Mouse (Mus musculus) kidney, adult 11 months (tissue): ENCODE data around the gene Camk1g.
A peak's percentile ranks its signal among the peaks of the same experiment; 100 is the strongest.

Source experiments
- DNase-seq: peaks from one replicate; pipeline ENCODE4 v3.0.0; 2022

The Camk1g gene

DNA sequence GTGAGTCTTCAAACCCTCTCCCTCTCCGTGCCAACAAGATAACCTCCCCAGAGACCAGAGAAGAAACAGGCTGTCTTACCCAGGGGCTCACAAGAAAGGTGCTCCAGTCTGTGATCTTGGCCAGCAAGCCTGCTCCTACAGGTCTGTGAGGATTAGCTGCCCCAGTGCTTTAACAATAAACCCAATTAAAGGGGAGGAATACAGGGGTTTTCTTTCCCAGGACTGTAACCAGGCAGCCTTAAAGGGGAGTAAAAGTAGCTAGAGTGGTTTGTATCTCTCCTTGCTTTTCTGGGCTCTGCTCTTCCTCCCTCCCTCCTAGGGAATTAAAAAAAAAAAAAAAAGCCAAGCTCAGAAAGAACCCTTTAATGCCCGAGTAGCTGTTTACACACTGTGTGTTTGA is at the start of gene Camk1g:
Camk1g (minus strand) TSS at position 203 of the 400 bp plus-strand sequence.
- DNase-seq = no peak

DNA sequence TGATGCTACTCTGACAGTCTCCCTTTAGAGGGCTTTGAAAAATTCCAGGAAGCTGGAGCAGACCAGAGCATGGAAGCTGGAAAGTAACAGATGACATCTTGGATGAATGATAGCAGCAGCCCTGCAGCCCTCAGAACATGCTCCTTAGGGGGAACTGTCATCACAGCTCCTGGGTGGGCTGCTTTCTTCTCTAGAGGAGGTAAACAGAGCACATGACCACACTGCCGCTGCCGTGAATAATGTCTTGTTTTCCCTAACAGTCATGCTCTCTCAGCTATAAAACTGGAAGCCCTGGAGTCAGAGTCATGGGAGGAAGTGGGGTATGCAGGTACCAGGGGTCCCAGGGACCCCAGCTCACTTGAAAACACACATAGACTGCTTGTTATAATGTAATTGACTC is 49.1 kb upstream of the Camk1g start:
- no peak for DNase-seq

DNA sequence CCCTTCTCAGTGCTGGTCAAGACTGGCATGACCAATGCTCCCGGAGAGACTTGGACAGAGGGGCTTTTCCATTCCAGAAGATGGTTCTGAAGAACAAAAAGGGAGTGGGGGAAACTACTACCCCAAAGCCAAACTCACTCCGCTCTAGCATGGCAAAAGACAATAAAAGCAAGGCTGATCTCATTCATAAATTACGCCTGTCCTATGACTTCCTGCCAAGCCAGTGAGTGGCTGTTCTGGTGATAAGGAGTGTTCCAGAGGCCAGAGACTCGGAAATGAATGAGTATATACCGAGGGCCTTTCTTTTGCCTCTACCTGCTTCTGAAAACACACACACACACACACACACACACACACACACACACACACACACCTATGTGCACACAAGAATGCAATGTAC is 48.6 kb upstream of the Camk1g start:
- no peak for DNase-seq

DNA sequence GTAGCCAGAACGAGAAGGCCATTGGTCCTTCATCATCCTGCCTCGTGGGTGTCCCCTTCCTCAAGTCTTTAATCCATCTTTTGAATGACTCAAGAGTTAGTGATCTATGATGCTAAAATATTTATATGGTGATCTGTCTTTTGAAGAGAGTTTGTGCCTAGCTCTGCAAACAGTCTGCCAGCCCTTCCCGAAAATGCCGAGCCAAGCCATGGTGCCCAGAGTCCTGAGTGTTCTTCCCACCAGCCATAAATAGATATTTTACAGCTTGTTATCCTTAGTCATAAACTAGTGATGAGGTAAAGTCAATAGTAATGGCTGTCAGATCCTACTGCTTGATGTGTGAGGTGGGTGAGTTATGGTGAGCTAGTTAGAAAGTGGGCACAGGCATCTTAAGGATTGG is 44.0 kb upstream of the Camk1g start:
- no peak for DNase-seq

DNA sequence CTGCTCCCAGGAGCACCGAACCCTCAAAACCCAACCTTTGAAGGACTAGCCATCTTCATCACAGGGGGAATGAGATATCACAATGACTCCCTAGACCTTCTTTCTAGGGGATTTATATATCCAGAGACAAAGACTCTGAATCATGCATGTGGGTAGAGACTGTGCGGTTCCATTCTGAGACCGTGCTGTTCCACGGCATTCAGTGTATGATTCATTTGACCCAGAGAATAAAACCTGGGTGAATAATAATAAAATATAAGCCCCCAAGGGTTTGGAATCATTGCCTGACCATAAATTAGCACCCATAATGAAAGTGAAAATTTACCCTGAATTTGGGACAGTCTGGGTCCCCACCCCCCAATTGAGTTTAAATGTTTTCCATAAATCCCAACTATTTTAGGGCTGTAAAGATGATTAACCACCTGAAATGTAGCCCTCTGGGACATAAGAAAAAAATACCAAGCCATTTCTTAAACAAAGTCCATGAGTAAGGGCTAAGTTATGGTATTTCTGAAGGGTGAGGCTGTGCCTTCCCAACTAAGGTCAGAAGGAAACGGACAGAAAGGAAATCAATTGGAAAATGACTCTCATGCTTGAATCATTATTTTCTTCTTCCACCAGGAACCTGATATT is 43.4 kb upstream of the Camk1g start:
- no peak for DNase-seq

DNA sequence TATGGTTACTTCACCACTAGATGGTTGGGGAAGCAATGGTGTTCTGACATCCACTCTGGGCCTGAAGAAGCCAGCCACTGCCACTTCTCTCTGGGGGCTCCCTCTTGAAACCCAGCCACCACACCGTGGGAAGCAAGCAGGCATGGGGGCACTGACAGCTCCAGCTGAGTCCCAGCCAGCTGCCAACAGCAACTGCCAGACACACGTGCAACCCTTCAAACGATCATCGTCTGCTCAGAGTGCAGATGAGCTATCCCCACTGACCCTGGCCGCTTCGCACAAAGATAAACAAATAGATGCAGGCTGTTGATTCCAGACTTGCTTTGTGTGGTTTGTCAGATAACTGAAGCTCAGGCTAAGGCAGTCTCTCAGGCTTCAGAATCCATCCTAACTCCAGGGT is 37.4 kb upstream of the Camk1g start:
- DNase-seq = no peak

DNA sequence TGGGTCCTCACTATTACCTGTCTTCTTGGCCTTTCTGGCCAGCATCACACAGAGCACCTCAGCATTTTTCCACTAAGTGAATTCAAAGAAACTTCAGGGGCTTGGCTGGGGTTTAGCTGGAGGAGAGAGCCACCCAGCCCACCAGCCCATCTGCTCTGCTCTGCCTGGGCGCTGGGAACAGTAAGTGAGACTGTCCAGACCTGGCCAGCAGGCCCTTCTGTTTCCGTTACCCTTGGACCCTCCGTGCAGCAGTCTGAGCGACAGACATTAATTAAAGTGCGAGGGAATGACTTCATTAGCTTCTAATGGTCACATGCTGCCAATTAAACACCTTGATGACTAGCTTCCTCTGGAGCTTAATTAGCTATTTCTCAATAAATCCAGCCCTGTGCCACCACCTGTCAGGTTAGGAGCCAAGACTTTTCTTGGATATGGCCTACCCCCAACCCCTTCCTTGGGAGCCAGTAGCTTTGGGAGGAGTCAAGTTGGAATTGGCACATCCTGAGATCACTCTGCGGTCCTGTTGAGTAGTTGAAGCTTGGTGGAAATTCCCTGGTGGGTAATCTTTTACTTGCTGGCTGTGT is 36.1 kb upstream of the Camk1g start:
- DNase-seq = no peak

DNA sequence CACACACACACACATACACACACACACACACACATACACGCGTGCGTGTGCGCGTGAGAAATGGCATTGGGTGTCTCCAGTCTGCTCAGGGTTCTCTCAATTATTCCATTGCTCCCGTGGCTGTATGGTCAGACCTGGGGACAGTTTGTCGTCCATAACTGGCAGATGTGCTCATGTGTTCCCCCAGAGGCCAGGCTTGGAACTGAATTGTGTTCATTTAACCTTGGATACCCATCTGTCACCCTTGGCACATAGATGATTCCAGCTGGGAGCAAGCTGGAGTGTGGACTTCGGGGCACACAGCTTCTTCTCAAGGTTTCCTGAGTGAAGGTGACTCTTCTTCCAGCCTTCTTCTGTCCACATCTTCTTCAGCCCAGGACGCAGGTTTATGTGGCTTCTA is 31.6 kb upstream of the Camk1g start:
- DNase-seq = no peak

DNA sequence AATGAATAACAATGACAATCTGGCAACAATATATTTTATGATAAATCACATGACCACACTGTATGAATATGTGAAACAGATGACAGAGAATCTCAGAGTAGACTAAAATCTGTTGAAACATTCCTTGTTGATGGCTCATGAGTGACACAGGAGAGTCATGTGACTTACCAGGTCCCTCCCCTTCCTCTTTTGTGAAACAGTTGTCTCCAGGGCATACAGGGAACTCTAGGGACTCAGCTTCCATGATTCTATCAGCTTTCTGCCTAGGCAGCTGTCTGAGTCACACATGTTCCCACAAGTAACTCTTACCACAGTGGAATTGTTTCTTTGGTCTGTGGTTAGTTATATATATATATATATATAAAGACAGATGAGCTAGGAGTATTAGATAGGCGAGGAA is 30.2 kb upstream of the Camk1g start:
- DNase-seq = no peak

DNA sequence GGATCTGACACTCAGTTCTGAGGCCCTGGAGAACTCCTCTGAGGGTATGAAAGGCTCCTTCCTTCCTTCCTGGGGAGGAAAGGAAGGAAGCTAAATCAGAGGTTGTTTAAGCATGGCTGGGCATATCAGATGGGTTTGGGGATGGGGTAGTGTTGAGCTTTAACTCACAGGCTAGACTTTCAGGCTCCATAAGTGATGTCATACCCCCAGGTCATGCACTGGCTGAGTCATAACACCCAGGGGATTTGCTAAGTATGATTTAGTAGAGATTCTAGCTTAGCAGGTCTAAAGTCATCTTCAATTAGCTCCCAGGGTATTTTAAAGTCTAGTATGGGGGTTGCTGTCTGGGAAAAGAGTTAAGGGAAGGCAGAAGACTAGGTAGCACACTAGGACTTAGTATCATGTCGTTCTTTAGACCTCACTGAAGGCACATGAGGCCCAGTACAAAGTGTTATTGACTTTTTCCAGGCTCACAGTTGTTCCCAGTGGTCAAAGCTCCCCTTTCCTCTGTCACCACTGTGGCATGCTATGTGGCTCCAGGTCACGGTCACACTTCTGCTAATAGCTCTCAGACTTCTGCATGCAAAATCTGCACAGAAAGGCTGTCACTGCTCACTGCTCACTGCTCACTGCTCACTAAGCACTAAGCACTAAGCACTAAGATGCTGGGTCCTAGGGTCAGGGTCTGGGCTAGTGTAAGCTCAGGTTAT is 28.8 kb upstream of the Camk1g start:
- no peak for DNase-seq

DNA sequence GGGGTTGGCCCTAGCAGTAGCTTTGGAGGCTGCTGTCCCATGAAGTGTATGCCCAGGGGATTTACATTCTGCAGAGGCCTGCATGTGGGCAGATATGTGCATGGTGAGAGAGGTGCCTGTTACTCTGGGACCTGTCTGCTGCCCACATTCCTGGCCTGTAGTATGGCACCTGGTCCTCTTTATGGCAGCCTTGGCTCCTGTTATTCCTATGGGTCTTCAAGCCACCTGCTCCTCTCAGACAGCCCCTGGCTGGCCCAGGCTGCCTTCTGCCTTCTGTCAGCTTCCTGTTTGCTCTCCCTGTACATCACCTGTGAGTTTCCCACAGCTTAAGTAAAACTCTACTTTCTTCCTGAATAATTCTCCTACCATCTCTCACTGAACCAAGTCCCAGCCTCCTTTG is 27.0 kb upstream of the Camk1g start:
- no peak for DNase-seq

DNA sequence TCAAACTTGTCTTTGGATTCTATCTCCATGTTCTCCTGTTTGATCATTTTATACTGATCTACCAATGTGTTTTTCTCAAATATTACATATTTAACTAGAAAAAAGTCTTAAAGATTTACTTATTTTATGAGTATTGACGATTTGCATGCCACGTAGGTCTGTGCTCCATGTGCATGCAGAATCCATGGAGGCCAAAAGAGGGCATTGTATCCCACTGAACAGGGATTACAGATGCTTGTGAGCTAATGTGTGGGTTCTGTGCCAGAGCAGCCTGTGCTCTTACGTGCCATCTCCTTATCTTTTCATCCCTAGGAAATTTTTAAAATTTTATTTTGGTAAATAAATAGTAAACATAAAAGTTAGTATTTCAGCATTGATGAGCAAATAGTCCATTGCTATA is 22.2 kb upstream of the Camk1g start:
- no peak for DNase-seq

DNA sequence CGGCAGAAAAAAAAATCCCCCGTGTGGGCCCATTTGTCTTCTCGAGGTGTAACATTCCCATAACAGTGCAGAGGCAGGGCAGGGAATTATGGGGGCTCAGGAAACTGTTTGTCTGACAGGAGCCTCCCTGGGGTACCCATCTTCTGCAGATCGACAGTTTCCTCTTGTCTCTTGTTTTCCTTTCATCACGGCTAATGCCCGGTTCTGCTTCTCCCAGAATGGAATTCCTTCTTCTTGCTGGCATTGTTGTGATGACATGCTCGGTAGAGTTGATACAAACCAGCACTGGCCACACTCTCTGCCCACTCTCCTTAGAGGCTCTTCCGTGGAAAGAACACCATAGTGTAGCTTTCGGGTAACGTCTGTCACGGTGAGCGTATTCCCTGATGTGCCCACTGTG is 19.9 kb upstream of the Camk1g start:
- no peak for DNase-seq

DNA sequence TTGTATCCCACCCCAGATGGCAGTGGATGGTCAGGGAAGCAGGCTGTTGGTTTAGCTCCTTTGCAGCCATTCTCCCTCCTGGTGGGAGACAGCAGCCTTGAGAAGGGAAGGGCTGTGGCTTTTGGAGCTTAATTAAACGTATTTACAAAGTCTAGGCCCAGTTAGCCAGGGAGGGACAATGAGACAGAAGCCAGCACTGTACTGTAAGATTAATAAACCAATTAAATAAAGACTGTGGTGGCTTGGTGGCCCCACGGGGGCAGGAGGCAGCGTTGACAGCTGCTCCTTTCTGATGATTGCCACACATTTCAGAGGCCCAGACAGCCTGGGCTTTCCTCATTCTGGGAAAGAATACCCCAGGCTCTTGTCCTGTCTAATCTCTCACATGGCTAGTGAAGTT is 19.4 kb upstream of the Camk1g start:
- DNase-seq = no peak

DNA sequence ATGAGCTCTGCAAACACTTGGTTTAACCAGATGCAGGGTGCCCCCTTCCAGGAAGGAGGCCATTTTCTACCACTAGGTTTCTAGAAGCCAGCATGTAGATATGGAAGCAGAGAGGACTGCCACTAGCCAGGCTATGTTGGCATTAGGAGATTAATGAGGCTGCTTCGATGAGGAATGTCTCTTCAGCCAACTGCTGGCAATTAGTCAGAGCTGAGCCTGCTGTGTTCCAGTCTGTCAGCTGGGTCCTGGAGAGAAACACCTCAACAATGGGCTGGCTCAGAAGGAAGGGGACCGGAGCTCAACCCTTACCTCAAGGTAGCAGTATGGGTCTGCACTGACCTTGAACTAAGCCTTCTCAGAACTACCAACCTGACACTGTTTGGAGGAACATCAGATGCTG is 17.1 kb upstream of the Camk1g start:
- DNase-seq = no peak

DNA sequence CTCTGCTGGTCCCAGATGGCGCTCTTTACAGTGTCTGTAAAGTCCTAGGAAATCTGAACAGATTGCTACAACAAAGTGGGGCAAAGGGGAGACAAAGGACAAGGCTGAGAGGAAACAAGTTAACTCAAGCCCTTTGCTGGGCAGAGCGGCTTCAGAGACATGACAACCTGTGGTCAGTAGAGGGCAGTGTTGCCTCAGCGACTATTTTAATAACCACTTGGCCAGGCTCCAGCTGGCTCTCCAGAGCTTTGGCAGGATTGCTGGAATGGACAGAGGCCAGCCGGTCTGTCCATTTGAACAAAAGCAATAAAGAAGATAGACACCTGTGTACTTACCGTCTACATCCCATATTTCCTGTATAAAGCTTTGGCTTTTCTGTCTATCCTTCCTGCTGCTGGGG is 16.0 kb upstream of the Camk1g start:
- peak; percentile 77 for DNase-seq

DNA sequence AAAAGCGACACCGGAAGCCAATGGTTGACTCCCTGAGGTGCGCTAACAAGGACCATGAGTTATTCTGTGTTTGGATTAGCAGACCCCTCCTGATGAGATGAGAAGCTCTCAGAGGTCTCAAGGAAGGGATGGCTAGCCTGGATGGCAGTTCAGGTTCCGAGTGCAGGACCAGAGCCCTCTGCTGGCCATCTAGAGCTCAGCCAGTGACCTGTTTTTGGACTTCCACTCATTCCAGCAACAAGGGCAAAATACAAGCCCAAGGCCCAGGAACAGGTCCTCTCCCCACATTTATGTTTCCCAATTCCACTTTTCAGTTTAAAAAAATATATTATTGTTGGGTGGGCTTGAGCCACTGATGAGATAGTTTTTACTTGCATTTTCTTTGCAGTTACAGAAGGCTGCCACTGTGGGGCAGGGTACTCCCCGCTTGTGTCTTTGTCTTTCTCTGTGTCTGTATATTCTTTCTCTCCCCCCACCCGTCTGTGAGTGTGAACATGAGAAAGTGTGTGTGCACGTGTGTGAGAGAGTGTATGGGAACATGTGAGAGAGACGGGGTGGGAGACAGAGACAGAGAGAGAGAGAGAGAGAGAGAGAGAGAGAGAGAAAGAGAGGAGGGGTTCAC is 12.9 kb upstream of the Camk1g start:
- peak; percentile 33 for DNase-seq

DNA sequence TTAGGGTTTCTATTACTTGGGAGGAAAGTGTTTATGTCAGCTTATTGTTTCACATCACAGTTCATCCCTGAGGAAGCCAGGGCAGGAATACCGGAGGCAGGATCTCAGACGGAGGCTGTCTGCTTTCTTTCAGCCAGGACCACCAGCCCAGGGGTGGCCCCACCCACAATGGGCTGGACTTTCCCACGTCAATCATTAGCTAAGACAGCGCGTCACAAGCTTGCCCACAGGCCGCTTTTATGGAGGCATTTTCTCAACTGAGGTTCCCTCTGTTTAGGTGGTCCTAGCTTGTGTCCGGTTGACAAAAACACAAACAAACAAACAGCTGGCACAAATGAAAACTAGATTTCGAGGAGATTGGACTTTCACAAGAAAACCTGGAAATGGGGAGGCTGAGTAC is 12.3 kb upstream of the Camk1g start:
- DNase-seq = no peak

DNA sequence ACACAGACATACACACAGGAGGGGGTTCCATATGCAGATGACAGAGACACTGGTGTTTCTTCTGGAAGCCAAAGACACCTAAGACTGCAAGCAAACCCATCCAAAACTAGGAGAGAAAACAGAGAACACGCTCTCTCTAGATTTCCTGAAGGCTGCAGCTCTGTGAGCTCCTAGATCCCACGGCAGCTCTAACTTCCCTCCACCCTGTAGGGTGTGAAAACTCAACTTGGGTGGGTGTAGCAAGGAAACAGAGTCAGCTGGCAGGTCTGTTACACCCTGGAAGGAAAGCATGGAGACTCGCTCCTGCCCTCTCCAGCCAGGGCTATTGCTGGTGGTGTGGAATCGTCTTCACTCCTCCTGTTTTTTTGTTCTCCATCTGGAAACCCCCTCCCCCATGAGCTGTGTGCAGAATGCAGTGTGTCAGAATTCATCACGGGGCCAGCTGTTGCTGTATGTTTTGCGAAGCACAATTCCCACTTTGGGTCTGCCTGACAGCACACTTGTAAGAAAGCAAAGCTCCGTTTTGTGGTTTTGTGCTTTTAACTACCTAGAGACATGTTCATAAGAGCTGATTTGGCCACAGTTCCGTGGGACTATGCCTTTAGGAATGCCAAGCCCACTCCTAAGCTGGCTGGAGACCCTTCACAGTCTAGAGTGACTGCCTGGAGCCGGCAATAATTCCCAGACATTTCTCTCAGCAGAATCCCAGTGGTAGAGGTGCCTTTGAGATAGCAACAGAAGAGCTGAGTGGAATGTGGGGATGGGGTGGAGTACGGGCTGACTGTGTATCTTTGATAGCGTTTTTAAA is 11.7 kb upstream of the Camk1g start:
- no peak for DNase-seq

DNA sequence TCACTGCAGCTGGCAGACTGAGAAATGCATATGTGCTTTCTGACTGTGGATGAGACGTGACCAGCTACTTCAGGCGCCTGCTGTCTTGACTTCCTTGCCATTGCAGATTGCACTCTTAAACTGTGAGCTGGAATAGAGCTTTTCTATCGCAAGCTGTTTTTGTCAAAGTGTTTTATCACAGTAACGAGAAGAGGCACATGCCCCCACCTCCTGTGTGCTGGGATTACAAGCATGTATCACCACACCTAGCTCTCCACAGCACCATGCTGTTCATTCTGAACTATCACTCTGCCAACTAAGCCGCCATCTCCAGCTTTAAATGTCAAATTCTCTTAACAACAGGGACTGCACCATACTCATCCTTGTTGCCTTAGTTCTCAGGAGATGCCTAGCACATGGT is 10.8 kb upstream of the Camk1g start:
- DNase-seq = no peak

DNA sequence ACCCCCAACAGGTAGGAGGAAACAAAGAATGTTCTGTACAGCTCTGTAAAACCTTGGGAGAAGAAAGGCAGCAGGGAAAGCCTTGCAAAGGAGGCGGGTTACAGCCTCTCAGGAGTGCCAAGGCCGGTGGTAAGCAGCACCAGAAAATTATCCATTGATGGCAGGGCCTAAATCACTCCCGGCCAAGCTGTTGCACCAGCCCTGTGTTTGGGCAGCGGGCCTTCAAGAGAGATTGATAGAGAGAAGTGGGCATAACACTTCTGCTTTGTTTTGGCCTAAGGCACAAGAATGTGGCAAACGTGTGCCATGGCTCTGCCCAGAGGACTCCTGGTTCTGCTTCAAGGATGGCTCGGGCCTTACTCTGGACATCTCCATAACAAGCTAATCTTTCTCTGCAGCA is 9.5 kb upstream of the Camk1g start:
- no peak for DNase-seq

DNA sequence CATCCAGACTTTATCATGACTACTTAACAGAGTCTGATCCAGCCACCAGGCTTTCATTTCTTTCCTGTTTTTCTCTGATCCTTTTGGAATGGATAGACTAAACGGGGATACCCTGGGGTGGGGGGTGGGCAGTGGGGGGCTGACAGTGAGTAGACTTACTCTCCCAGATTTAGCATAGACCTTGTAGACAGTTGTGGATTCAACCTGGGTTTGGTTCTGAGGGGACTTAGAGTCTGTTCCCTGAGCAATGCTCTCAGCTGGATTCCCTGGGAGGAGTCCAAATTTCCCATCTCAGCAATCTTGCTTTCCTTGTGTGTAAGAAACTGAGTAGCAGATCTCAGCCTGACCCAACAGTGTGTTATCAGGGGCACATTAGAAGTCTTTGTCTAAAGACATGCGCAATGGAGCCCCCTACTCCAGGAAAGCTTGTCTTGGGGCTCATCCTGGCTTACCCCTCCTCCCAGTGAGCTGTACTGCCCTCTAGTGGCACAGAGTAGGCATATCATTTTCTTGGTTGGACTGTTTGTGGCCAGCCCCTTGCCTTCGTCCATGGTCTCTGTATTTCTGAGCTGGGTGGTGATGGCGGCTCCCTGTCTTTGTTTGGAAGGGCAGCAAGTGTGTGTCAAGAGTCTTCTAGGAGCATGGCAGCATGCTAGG is 6.5 kb upstream of the Camk1g start:
- no peak for DNase-seq

DNA sequence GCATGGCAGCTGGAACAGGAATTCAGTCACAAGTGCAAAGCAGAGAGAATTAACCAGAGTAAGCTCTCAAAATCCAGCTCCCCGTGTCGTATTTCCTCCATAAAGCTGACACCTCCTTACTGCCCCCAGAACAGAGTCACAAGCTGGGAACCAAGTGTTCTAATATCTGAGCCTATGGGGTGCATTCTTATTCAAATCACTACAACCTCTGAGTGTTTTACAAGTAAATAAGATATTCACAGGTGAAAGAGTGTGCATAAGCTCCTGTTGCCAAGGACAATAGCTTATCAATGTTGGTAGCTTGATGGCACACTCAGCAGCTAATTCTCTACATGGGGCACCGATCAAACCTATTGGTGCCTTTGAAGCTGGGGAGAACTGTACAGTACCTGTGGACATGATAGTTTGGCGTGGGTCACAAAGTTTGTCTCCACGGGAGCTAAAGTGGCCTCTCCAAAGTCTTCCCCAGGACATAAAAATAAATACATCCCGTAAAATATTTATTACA is 3.9 kb upstream of the Camk1g start:
- no peak for DNase-seq
